Mouse (Mus musculus) lung, embryonic 14.5 days (tissue): ENCODE data around the gene Igsf21. TPM values are rescaled to one million over a fixed set of nuclear protein-coding genes. Genes with fewer than 3 reads are reported as not detected.

ENCODE experiments used
- ATAC-seq: fragments of 200-750 bp; cut with Nextera tagmentation; 2 replicates; pipeline ENCODE4 v1.8.0; 2017; ENCODE audit warnings: mild to moderate bottlenecking, moderate TSS enrichment, moderate library complexity; ENCODE audit not compliant: insufficient read depth
- DNase-seq: peaks from one replicate; pipeline ENCODE4 v3.0.0-alpha.2; 2015
- H3K27ac ChIP-seq: fragments of 300-500 bp; sonication (generic); 2 replicates; pipeline ENCODE4 v1.5.1; 2014; ENCODE audit warnings: low read depth, mild to moderate bottlenecking, moderate library complexity
- H3K27me3 ChIP-seq: fragments of 300-500 bp; sonication (generic); 2 replicates; pipeline ENCODE4 v1.6.1; 2014; ENCODE audit warnings: low read length, control low read depth; ENCODE audit not compliant: insufficient read depth
- H3K36me3 ChIP-seq: fragments of 300-500 bp; sonication (generic); 2 replicates; pipeline ENCODE4 v1.6.1; 2014; ENCODE audit warnings: control low read depth; ENCODE audit not compliant: insufficient read depth
- H3K4me1 ChIP-seq: fragments of 300-500 bp; sonication (generic); 2 replicates; pipeline ENCODE4 v1.6.1; 2014; ENCODE audit warnings: antibody characterized with exemption, control low read depth; ENCODE audit not compliant: insufficient read depth
- H3K4me2 ChIP-seq: fragments of 300-500 bp; sonication (generic); 2 replicates; pipeline ENCODE4 v1.6.1; 2014; ENCODE audit warnings: mild to moderate bottlenecking
- H3K4me3 ChIP-seq: fragments of 300-500 bp; sonication (generic); 2 replicates; pipeline ENCODE4 v1.5.1; 2014; ENCODE audit warnings: low read depth, low read length
- H3K9ac ChIP-seq: fragments of 300-500 bp; sonication (generic); 2 replicates; pipeline ENCODE4 v1.6.1; 2014
- H3K9me3 ChIP-seq: fragments of 300-500 bp; sonication (generic); 2 replicates; pipeline ENCODE4 v1.6.1; 2016; ENCODE audit warnings: low read depth, low read length, control low read depth
- CTCF ChIP-seq: IDR thresholded peaks from 2 replicates; pipeline ENCODE4 v1.5.1; 2016; ENCODE audit warnings: antibody characterized with exemption, low read depth
- WGBS: fragments of 180-500 bp; shearing (Covaris S2); extraction: QIAGEN DNeasy Blood & Tissue Kit; methylation state at CpG from one replicate; pipeline ENCODE4 v1.1.7; 2014; 5-methylcytosine and 5-hydroxymethylcytosine counted together
- polyA plus RNA-seq: library from polyadenylated mRNA; unstranded; fragments of >200 nt; fragmentation: Nextera tagmentation; extraction: Ambion mirVana; gene quantifications from 2 replicates; pipeline ENCODE4 v1.2.1, GENCODE M21; 2014

Igsf21 gene
- polyA plus RNA-seq, 1 experiment from 2014 or later: not detected

DNA sequence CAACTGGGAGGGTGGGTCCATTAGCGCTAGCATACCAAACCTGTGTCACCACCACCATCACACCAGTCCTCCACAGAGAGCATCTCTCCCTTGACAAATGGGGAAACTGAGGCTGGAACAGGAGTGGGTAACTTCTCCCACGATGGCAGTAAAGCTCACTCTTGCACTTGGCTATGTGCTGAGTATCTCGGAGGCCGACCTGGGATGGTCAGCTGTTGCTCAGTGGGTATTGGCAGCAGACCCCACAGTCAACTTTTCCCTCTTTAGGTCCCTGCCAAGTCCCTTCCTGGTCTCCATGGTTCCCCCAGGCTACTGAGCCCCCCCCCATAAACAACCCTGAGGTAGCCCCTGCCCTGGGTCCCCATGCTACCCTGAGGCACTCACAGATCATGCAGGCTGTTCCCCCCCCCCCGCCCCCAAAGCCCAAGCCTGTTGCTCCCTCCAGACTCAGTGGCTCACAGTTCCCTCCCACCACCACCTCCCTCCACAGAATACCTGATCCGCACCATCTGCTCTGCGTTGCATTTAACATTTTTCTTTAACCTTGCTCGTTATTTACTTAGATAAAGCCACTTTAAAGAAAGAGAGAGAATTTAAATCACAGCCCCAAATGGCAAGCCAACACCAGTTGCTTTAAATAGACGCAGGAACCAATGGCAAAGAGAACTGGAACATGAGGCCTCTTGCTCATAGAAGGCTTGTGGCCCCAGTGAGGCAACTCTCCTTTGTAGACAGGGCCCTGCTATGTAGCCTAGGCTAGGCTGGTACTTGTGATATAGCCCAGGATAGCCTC, 11.0 kb downstream of the Igsf21 start:
- no peaks in the 10 kb centered on the region for H3K4me1 ChIP-seq
- WGBS: 52% methylated on average over 9 of the region's 9 CpGs
- H3K4me3 ChIP-seq: no peak overlapping the region
- no peak overlapping the region for H3K9ac ChIP-seq
- no peak overlapping the region for H3K27ac ChIP-seq
- no peaks in the 10 kb centered on the region for H3K27me3 ChIP-seq
- no peak overlapping the region for H3K4me2 ChIP-seq
- no peak for ATAC-seq
- TF ChIP-seq CTCF: no peak
- no peaks in the 10 kb centered on the region for H3K9me3 ChIP-seq
- no peak for DNase-seq
- no peaks in the 10 kb centered on the region for H3K36me3 ChIP-seq

DNA sequence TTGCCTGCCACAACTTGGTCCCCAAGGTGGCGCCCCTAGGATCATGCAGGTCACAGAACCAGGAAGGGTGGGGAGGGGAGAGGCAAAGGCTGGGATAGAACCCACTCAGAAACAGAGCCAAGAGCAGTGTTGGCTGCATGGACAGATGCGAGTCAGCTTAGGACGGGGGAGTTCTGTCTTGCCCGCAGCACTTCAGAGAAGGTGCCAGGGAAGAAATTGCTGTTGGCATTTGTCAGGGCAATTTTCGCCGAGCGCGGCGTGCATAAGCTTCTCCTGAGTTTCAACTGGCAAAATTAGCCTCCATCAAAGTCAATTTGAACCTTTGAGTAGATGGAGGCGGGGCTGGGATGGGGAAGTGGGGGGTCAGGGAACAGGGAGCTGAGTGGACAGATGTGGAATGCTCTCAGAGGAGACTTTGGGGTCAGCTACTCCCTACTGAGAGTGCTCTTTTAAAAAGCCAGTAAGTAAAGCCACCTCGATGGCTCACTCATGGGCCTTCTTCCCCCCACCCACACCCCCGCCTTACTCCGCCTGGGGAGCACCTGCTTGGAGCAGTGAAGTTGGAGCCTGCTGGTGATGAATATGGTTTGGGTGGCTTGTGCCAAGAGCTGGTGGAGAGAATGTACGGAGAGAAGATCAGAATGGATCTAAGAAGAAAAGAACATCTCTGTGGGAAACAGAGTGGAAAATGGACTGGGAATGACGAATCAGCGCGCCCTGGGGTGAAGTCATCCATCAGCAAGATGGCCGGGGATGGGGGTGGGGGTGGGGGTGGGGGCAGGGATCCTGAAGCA, 12.0 kb downstream of the Igsf21 start:
- H3K4me2 ChIP-seq: no peak overlapping the region
- no peaks in the 10 kb centered on the region for H3K27me3 ChIP-seq
- no peaks in the 10 kb centered on the region for H3K9me3 ChIP-seq
- DNase-seq (no peak), ATAC-seq (no peak)
- H3K4me1 ChIP-seq: no peaks in the 10 kb centered on the region
- no peak for TF ChIP-seq CTCF
- 65% methylated on average over 18 of the region's 18 CpGs for WGBS
- H3K36me3 ChIP-seq: no peaks in the 10 kb centered on the region
- H3K27ac ChIP-seq: no peak overlapping the region
- H3K4me3 ChIP-seq: no peak overlapping the region
- H3K9ac ChIP-seq: no peak overlapping the region

GRCm38 (mm10) chr4:140227837-140228236, 18.7 kb downstream of the Igsf21 start:
- WGBS: 42% methylated on average over 7 of the region's 7 CpGs

DNA sequence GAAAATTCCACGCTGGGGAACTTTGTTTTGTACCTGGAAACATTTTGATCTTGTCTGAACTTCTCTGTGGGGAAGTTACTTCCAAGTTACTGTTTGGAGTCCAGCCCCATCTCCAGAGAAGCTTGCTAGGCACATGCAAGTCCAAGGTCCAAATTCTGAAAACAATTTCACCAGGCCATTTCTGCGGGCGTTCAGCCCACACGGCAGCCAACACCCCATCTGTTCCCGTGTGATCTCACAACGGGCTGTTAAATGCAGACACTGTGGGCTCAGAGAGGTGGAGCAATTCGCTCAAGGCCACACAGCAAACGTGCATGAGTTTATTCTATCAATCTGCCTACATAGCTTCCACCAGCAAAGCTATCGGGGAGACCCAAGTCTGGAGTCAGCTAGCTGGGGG, 21.4 kb downstream of the Igsf21 start:
- no peak for DNase-seq

More at GRCm38 (mm10) chr4:140227837-140228236, 18.7 kb downstream of the Igsf21 start:
- no peak for TF ChIP-seq CTCF
- no peak overlapping the region for H3K9ac ChIP-seq
- no peaks in the 10 kb centered on the region for H3K9me3 ChIP-seq
- no peak for DNase-seq
- no peak overlapping the region for H3K4me2 ChIP-seq
- H3K4me3 ChIP-seq: no peak overlapping the region
- no peaks in the 10 kb centered on the region for H3K36me3 ChIP-seq
- no peak overlapping the region for H3K27ac ChIP-seq
- no peak for ATAC-seq
- H3K4me1 ChIP-seq: no peaks in the 10 kb centered on the region
- peaks cover 14% of the 10 kb centered on the region for H3K27me3 ChIP-seq

DNA sequence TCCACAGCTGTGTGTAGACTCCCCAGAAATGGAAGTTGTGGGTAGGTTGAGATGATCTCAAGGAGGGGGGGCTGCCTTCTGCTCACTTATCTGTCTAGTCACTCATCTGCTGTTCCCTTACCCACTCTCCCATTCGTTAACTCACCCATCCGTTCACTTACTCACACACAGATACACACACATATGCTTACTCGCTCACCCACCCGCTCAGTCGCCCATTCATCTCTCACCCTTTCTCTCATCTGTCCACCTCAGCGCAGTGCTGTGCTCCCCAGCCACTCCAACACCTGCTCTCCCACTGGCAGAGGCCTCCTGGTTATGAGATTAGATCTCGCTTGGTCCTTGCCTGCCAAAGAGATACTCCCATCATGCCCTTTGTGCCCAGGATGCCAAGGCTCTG, 22.1 kb downstream of the Igsf21 start:
- Histone ChIP-seq H3K4me2 (no peak overlapping the region), H3K9me3 (no peaks in the 10 kb centered on the region), H3K4me3 (no peak overlapping the region), H3K27ac (no peak overlapping the region), H3K9ac (no peak overlapping the region), H3K36me3 (no peaks in the 10 kb centered on the region), H3K4me1 (no peaks in the 10 kb centered on the region), H3K27me3 (peaks cover 14% of the 10 kb centered on the region)
- no peak for TF ChIP-seq CTCF
- no peak for DNase-seq
- no peak for ATAC-seq
- WGBS: 40% methylated on average over 7 of the region's 7 CpGs

More for the DNA sequence above, 21.4 kb downstream of the Igsf21 start:
- TF ChIP-seq CTCF: no peak
- no peak for ATAC-seq
- 63% methylated on average over 9 of the region's 9 CpGs for WGBS
- Histone ChIP-seq H3K4me1 (no peaks in the 10 kb centered on the region), H3K27me3 (peaks cover 14% of the 10 kb centered on the region), H3K4me3 (no peak overlapping the region), H3K9me3 (no peaks in the 10 kb centered on the region), H3K36me3 (no peaks in the 10 kb centered on the region), H3K9ac (no peak overlapping the region), H3K4me2 (no peak overlapping the region), H3K27ac (no peak overlapping the region)

DNA sequence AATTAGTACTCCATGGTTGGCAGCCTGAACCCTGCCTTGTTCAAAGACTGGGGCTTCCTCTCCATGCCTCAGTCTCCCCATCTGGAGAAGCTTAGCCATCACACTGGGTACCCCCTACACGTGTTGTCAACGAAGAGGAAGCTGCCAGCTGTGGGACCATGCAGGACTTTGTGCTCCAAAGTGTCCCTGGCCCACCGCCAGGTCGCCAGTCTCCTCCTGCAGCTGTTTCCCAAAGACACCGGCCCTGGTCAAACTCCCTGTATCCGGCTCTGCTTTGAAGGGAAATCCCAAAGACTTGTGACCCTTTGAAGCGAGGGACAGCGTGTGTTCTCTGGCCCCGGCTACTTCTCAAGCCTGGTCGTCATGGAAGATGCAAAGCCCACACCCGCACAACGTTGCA, 23.5 kb downstream of the Igsf21 start:
- TF ChIP-seq CTCF: no peak
- H3K27me3 ChIP-seq: peaks cover 14% of the 10 kb centered on the region
- no peak overlapping the region for H3K27ac ChIP-seq
- H3K4me3 ChIP-seq: no peak overlapping the region
- no peaks in the 10 kb centered on the region for H3K4me1 ChIP-seq
- H3K4me2 ChIP-seq: no peak overlapping the region
- WGBS: 14% methylated on average over 12 of the region's 12 CpGs
- H3K9me3 ChIP-seq: no peaks in the 10 kb centered on the region
- no peaks in the 10 kb centered on the region for H3K36me3 ChIP-seq
- no peak overlapping the region for H3K9ac ChIP-seq
- peak; percentile 28; the same call in 1 of the 2 replicates for ATAC-seq
- DNase-seq: peak; percentile 61
